Mouse (Mus musculus): ENCODE data around the gene Ddc. TPM values are rescaled to one million over a fixed set of nuclear protein-coding genes. Genes with fewer than 3 reads are reported as not detected.

The Ddc gene
- polyA plus RNA-seq, 1 experiment, result not detected

DNA sequence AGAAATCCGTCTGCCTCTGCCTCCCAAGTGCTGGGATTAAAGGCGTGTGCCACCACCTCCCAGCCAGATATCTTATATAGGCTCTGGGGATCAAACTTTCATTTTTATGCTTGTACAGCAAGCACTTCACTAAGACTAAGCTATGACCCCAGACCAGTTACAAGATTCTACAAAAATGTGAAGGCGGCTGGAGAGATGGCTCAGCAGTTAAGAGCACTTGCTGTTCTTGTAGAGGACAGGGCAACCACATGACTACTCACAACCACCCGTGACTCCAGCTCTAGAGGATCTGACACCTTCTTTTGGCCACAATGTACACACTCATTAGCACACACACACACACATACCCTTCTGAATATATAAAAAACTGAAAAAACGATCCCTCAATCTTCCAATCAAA is 93.5 kb downstream of the Ddc start:
- no peak overlapping the region for H3K27ac ChIP-seq (ENCODE audit: insufficient read depth, low read depth, low read length)
- WGBS, result 81% methylated on average over 5 of the region's 5 CpGs
- no peak for TF ChIP-seq CTCF (IDR thresholded peaks at IDR 0.05; ENCODE audit: insufficient read depth, low read depth, low read length)
- TF ChIP-seq POLR2A (IDR thresholded peaks at IDR 0.05; ENCODE audit: insufficient read depth, low read depth, low read length), result no peak
- no peaks in the 10 kb centered on the region for H3K4me1 ChIP-seq (ENCODE audit: control insufficient read depth, insufficient read depth, low read length)
- no peak overlapping the region for H3K4me3 ChIP-seq (ENCODE audit: insufficient read depth, low read depth, low read length)

DNA sequence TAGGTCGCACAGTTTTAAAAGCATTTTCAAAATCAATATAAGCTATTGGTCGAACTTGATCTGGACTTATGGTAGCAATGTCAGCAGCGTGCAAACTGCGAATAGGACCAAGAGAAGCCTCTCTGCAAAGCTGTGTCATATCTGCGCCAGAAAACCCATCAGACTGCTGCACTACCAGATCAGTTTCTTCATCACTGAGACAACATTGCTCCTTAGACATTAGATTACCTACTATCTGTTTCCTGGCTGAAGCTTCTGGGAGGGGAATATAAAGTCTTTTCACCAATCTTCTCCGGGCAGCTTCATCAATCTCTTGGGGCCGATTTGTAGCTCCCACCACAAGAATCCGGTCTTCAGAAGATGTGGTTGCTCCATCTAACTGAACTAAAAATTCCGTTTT is 96.9 kb downstream of the Ddc start:
- H3K4me3 ChIP-seq (ENCODE audit: insufficient read depth, low read depth, low read length), result no peak overlapping the region
- H3K4me1 ChIP-seq (ENCODE audit: control insufficient read depth, insufficient read depth, low read length), result no peaks in the 10 kb centered on the region
- WGBS, result 93% methylated on average over 9 of the region's 9 CpGs
- no peak for TF ChIP-seq POLR2A (IDR thresholded peaks at IDR 0.05; ENCODE audit: insufficient read depth, low read depth, low read length)
- H3K27ac ChIP-seq (ENCODE audit: insufficient read depth, low read depth, low read length), result no peak overlapping the region

DNA sequence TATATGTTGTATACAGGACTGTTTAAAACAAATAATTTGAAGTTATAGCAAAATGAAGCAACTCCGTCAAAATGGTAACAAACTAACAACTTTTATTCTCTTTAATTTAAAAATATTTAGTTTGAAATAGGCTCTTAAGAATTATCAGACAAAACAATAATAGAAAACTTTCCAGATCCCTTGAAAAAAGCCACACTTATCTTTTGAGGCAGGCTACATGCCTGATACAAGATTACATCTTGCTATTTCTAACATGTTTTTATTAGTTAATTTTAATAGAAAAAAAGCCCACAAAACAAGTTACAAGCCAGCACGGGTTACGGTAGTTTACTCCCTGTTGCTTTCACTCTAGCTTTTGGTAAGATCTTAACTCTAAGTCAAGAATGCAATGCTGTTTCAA is 97.6 kb downstream of the Ddc start:
- H3K27ac ChIP-seq (ENCODE audit: insufficient read depth, low read depth, low read length), result no peak overlapping the region
- TF ChIP-seq POLR2A (IDR thresholded peaks at IDR 0.05; ENCODE audit: insufficient read depth, low read depth, low read length) (no peak), CTCF (IDR thresholded peaks at IDR 0.05; ENCODE audit: insufficient read depth, low read depth, low read length) (no peak)
- 89% methylated on average over 3 of the region's 3 CpGs for WGBS

DNA sequence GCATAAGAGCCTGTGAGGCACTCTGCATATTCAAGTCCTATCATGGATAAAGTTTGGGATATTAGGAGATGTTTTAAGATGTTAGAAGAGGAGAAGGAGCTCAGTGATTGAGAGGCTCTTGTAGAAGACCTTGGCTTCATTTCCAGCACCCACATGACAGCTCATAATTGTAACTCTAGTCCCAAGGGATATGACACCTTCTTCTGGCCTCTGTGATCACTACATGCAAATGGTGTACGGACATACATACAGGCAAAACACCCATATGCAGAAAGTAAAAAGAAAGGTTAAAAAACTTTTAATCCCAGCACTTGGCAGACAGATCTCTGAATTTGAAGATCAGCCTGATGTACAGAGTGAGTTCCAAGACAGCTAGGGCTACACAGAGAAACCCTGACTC is 99.3 kb downstream of the Ddc start:
- 98% methylated on average over 1 of the region's 1 CpGs for WGBS
- no peak for TF ChIP-seq CTCF (IDR thresholded peaks at IDR 0.05; ENCODE audit: insufficient read depth, low read depth, low read length)
- TF ChIP-seq POLR2A (IDR thresholded peaks at IDR 0.05; ENCODE audit: insufficient read depth, low read depth, low read length), result no peak
- H3K4me1 ChIP-seq (ENCODE audit: control insufficient read depth, insufficient read depth, low read length), result no peaks in the 10 kb centered on the region
- no peak overlapping the region for H3K27ac ChIP-seq (ENCODE audit: insufficient read depth, low read depth, low read length)
- no peak overlapping the region for H3K4me3 ChIP-seq (ENCODE audit: insufficient read depth, low read depth, low read length)

More for the DNA sequence above, 97.6 kb downstream of the Ddc start:
- no peaks in the 10 kb centered on the region for H3K4me1 ChIP-seq (ENCODE audit: control insufficient read depth, insufficient read depth, low read length)
- H3K4me3 ChIP-seq (ENCODE audit: insufficient read depth, low read depth, low read length), result no peak overlapping the region

DNA sequence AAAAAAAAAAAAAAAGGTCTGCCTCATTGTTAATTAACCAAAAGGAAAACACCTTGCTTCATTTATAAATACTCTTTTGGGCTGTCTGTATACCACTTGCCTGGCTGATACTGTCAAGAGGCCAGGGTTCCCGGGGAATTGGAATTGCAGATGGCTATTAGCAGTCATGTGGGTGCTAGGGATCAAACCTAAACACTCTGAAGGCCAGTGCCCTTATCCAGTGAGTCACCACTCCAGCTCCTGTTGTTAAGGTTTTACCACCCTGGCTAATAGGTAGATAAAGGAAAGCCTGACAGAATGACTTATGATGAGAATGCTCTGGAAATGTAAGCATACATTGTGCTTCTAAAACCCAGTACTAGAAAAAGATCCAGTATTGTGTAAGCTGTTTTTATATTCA is 103.3 kb downstream of the Ddc start:
- WGBS, result 86% methylated on average over 1 of the region's 1 CpGs
- no peaks in the 10 kb centered on the region for H3K4me1 ChIP-seq (ENCODE audit: control insufficient read depth, insufficient read depth, low read length)
- TF ChIP-seq CTCF (IDR thresholded peaks at IDR 0.05; ENCODE audit: insufficient read depth, low read depth, low read length) (no peak), POLR2A (IDR thresholded peaks at IDR 0.05; ENCODE audit: insufficient read depth, low read depth, low read length) (no peak)
- H3K27ac ChIP-seq (ENCODE audit: insufficient read depth, low read depth, low read length), result no peak overlapping the region
- H3K4me3 ChIP-seq (ENCODE audit: insufficient read depth, low read depth, low read length), result no peak overlapping the region

DNA sequence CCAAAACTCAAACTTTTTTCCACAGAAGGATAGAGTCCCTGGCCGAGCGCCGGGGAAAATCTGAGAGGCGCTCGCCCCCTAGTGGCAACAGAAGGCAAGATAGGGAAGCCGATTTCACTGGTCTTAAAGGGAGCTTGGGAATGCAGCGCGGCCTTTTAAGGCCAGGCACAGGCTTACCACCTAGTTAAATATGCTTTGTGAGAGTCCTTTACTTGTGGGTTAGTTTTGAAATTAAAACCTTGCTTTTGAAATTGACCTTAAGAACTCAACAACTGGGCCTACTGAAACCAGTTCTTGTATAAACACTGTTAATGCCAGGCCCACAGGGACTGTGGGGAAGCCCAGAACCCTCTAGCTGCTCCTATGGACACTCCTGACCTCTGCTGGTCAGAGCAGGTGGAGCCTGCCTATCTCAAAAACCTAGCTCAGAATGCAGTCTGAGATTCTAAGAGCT is 109.4 kb downstream of the Ddc start:
- no peak for TF ChIP-seq POLR2A (IDR thresholded peaks at IDR 0.05; ENCODE audit: insufficient read depth, low read depth, low read length)
- TF ChIP-seq CTCF (IDR thresholded peaks at IDR 0.05; ENCODE audit: insufficient read depth, low read depth, low read length), result peak; percentile 75

DNA sequence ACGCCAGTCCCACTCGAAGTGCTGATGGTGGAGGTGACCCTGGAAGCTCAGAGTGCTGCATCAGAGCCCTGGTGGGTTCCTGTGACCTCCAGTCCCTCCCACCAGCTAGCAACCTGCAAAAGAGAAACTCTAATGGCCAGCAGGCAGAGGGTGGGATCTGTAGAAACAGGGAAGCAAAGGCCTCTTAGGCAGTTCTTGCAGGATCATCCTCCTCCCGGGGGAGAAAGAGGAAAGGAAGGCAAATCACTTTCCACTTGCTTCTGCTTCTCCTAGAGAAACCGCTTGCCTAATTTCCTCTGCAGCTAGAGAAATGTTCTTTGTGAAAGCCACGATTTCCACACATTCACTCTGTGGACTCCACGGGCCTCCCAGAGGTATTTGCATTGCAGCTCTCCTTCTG is 112.5 kb downstream of the Ddc start:
- WGBS, result 63% methylated on average over 6 of the region's 6 CpGs
- no peak overlapping the region for H3K27ac ChIP-seq (ENCODE audit: insufficient read depth, low read depth, low read length)
- H3K4me1 ChIP-seq (ENCODE audit: control insufficient read depth, insufficient read depth, low read length), result no peaks in the 10 kb centered on the region
- TF ChIP-seq CTCF (IDR thresholded peaks at IDR 0.05; ENCODE audit: insufficient read depth, low read depth, low read length), result no peak
- TF ChIP-seq POLR2A (IDR thresholded peaks at IDR 0.05; ENCODE audit: insufficient read depth, low read depth, low read length), result no peak
- no peak overlapping the region for H3K4me3 ChIP-seq (ENCODE audit: insufficient read depth, low read depth, low read length)

More for the DNA sequence above, 109.4 kb downstream of the Ddc start:
- Histone ChIP-seq H3K4me3 (ENCODE audit: insufficient read depth, low read depth, low read length) (no peak overlapping the region), H3K4me1 (ENCODE audit: control insufficient read depth, insufficient read depth, low read length) (no peaks in the 10 kb centered on the region), H3K27ac (ENCODE audit: insufficient read depth, low read depth, low read length) (no peak overlapping the region; the same call in 1 of the 2 replicates)
- WGBS, result 1% methylated on average over 8 of the region's 8 CpGs

DNA sequence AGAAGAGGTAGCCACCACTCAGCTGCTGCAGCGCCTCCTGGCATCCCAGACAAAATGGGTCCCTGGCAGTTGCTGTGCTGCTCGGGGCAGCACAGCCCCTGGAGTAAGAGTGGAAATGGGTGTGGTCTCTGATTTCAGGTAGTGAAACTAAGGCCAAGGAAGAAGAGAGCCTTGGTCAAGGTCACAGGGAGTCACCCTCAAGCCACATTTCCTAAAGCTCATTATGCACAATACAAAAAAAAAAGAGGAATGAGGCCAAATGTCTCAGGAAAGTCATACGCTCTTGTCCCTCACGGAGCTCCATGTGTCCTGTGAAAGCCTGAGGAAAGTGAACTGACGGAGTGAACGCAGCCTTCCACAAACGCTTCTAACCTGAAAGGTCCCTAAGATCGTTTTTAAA is 116.2 kb downstream of the Ddc start:
- no peaks in the 10 kb centered on the region for H3K4me1 ChIP-seq (ENCODE audit: control insufficient read depth, insufficient read depth, low read length)
- 88% methylated on average over 8 of the region's 8 CpGs for WGBS

DNA sequence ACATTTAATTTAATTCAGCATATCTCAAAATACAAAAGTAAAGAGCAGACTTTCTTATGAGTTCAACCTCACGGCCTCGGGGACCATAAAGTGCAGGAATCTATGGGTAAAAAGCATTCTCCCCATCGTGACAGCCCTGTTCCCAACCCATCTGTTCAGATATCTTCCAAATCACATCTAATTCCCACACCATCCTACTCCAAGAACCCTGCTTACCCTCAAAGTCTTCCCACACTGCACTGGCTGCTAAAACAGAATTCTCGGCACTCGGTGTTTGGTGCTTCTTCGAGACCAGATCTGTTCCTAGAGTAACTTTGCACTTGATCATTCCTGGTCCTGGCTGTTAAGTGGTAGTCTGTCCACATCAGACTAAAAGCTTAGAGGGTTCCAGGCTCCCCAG is 119.6 kb downstream of the Ddc start:
- Histone ChIP-seq H3K4me3 (ENCODE audit: insufficient read depth, low read depth, low read length) (no peak overlapping the region), H3K27ac (ENCODE audit: insufficient read depth, low read depth, low read length) (no peak overlapping the region), H3K4me1 (ENCODE audit: control insufficient read depth, insufficient read depth, low read length) (no peaks in the 10 kb centered on the region)
- TF ChIP-seq CTCF (IDR thresholded peaks at IDR 0.05; ENCODE audit: insufficient read depth, low read depth, low read length), result no peak
- TF ChIP-seq POLR2A (IDR thresholded peaks at IDR 0.05; ENCODE audit: insufficient read depth, low read depth, low read length), result no peak
- 93% methylated on average over 6 of the region's 6 CpGs for WGBS

More for the DNA sequence above, 116.2 kb downstream of the Ddc start:
- TF ChIP-seq POLR2A (IDR thresholded peaks at IDR 0.05; ENCODE audit: insufficient read depth, low read depth, low read length) (no peak), CTCF (IDR thresholded peaks at IDR 0.05; ENCODE audit: insufficient read depth, low read depth, low read length) (no peak)
- H3K27ac ChIP-seq (ENCODE audit: insufficient read depth, low read depth, low read length), result no peak overlapping the region
- no peak overlapping the region for H3K4me3 ChIP-seq (ENCODE audit: insufficient read depth, low read depth, low read length)

DNA sequence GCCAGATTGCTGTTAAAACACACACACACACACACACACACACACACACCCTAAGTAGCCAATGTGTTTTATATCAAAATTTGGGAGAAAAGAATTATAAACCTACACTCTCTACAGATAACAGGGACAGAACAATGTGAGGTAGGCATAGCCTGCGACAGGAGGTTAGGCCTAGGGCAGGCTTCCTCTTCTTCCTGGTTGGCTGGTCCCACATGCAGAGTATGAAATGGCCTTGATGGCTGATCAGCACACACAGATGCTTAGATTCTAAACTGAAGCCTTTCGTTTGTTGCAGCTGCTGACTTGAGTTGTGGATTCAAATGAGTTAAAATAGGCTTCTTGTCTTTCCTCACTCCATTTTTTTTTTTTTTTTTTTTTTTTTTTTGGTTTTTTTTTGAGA is 120.1 kb downstream of the Ddc start:
- TF ChIP-seq CTCF (IDR thresholded peaks at IDR 0.05; ENCODE audit: insufficient read depth, low read depth, low read length), result no peak
- TF ChIP-seq POLR2A (IDR thresholded peaks at IDR 0.05; ENCODE audit: insufficient read depth, low read depth, low read length), result no peak
- Histone ChIP-seq H3K4me1 (ENCODE audit: control insufficient read depth, insufficient read depth, low read length) (no peaks in the 10 kb centered on the region), H3K27ac (ENCODE audit: insufficient read depth, low read depth, low read length) (no peak overlapping the region), H3K4me3 (ENCODE audit: insufficient read depth, low read depth, low read length) (no peak overlapping the region)
- WGBS, result 92% methylated on average over 2 of the region's 2 CpGs
